Mouse (Mus musculus): Measurements from ENCODE around the gene Gm10320.

DNA sequence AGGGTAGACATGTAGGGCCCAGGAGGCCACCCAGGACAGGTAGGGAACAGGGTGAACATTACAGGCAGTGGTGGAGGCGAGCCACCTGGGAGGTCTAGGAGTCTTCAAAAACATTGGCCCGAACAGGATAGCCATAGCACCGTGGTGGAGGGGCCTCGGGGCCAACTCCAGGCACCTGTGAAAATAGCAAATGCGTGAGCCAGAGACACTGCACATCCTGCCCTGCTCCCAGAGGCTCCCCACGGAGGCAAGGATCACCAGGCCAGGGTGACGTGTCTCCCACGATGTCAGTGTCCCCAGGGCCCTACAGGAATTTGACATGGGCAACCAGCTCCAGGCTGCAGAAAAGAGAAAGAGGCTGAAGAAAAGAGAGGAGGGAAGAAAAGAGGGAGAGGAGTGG lies 16.1 kb downstream of the Gm10320 start:
- TF ChIP-seq ZNF384 (IDR thresholded peaks at IDR 0.05; ENCODE audit: low read depth, low read length) (no peak), CHD2 (IDR thresholded peaks at IDR 0.05; ENCODE audit: low read depth, low read length) (no peak), HCFC1 (IDR thresholded peaks at IDR 0.05; ENCODE audit: borderline replicate concordance, insufficient read depth, low read length) (no peak)

Data from ES-E14 (cell line).